Mouse (Mus musculus): ENCODE measurements around the gene Frat2. TPM values are rescaled to one million over a fixed set of nuclear protein-coding genes. Genes with fewer than 3 reads are reported as not detected.

Frat2 gene
- polyA plus RNA-seq (2017; shearing (Covaris generic)): 69.2 TPM

DNA sequence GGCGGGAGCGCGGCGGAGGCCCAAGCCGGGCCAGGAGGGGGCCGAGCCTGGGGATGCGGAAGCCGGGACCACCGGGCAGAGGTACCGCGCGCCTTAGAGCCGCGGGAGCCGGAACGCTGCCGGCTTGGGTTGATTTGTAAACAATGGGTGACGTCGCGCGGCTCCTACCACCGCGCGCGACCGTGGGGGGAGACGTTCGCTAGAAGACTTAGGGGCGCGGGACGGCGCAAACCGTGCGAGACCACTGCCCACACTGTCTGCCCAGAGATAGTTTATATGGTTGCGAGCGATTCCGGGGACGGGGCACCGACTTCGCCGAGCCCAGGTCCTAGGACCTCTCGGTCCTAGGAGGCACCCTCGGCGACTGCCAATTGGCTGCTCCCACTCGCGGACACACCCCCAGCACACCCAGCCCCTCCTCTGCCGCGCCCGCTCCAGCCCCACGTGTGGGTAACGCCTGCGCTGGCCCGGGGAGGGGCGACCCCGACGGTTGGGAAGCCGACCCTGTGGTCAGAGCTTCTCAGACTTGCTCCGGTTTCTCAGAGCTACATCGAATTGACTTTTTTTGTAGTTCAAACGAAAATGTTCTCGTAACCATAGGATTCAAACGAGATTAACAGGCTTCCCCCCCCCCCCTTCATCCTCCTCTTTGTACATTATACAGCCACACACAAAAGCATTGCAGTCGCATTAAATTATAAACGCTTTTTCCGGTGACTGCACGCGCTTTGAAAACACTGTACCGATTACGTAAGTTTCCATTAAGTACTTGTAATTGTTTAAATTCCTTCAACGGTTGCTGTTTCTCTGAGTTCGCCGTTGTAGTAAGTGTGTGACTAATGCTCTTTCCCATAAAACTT, at the start of gene Frat2:
Gene Frat2 (minus strand): TSS at position 141 of the 860 bp plus-strand sequence.

DNA sequence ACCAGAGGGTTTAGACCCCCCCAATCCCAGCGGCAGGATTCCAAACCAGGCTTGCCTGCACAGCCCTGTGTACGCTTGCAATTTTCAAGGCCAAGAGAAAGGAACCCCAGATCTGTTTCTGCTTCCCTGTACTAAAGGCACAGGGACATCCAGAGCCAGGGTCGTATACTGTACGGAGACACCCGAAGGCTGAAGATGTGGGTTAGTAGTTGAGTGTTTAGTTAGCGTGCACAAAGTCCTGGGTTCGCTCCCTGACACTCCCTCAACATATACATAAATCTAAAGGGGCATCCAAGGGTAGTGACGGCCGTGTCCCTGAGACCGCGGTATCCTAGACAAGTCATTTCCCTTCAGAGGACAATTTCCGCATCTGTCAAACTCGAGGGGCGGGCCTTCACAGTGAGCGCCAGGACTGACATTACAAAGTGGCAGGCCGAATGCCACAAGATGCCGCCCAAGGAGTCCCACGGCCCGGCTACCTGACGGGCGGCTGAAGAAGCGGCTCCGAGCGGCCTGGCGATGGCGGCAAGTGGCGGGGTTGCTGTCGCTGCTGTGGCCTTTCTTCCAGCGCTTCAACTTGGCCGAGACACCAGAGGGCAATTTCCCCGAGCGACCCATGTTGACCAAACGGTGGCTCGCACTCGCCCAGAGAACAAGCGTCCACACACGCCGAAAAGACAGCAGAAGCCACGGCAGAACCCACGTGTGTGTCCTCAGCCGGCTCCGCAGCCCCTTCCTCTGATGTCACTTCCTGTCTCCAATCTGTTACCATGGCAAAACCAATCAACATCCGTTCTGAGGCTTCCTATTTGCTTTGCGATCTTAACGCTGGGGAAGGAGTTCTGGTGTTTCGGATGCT, 47.8 kb upstream of the Frat2 start, which contains the start of gene Rrp12:
Gene Rrp12 (minus strand): TSS at position 714 of the 859 bp plus-strand sequence.

DNA sequence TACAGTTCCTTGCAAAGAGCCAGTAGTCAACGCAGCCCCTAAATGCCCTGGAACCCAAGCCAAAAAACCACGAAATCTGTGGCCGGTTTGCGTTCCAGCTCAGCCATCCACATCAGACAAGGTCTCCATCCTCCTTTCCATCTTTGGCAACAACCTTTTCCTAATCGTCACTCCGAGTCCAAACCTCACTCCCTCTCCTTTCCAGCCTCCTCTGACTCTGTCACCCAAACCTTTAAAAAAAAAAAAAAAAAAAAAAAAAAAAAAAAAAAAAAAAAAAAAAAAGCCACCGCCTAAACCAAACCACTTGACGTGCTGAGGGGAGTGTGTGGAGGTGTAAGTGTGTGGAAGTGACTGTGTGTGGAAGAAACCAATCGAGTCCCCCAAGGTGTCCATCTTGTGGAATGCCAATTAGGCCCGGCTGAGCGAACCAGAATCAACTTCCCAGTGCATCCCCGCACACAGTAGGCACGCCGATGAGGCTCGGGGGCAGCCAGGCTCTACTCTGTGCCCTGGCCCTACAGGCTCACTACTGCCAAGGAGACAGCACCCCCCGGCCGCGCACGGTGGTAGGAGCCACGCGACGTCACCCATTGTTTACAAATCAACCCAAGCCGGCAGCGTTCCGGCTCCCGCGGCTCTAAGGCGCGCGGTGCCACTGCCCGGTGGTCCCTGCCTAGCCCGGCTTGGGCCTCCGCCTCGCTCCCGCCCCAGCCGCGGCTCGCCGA, 18.4 kb downstream of the Frat2 start, which contains the start of gene Frat1:
Gene Frat1 (plus strand): TSS at position 590 of the 725 bp plus-strand sequence.

DNA sequence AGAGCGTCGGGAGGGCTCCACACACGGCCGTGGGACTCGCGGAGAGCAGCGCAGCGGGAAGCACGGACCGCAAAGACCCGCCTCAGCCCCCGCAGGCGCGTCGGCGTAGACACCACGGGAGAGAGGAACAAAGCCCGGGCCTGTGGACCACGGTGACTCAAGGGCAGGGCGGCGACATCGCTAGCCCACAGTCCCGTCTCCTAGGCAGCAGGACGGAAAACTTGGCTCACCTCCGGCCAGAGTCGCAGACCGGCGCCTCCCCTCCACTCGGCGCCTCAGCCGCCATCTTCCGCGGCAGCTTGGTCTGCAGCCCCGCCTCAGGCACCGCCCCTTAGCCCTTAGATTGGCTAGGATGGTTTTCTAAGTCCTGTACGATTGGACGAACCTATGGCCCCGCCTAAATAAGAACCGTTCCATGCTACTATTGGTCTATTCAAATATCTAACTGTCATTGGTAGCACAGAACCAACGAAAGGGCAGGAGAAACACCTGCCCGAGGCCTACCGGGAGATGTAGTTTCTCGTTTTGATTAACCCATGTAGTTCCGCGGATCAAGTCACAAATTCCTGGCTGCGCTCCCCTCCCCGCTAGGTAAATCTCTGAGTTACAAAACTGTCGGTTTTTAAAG, 46.1 kb downstream of the Frat2 start, which contains the start of gene Arhgap19:
Gene Arhgap19 (minus strand): TSS at position 306 of the 628 bp plus-strand sequence.

Other genes starting within 250 kb of the Frat2 start
- 0.11 TPM for gene Slit1, start 104.5 kb downstream of the Frat2 start, polyA plus RNA-seq (2017; shearing (Covaris generic))
- gene Arhgap19, start 46.1 kb downstream of the Frat2 start, polyA plus RNA-seq (2017; shearing (Covaris generic)): 1.9 TPM
- gene Frat1, start 18.2 kb downstream of the Frat2 start, polyA plus RNA-seq (2017; shearing (Covaris generic)): 5.5 TPM
- gene Rrp12, start 48.0 kb upstream of the Frat2 start, polyA plus RNA-seq (2017; shearing (Covaris generic)): 30.7 TPM
- 146 TPM for gene Pgam1, start 63.8 kb upstream of the Frat2 start, polyA plus RNA-seq (2017; shearing (Covaris generic))
- gene Exosc1, start 85.3 kb upstream of the Frat2 start, polyA plus RNA-seq (2017; shearing (Covaris generic)): 64.2 TPM
- 35.3 TPM for gene Zdhhc16, start 85.3 kb upstream of the Frat2 start, polyA plus RNA-seq (2017; shearing (Covaris generic))
- 59.3 TPM for gene Mms19, start 133.0 kb upstream of the Frat2 start, polyA plus RNA-seq (2017; shearing (Covaris generic))
- 4.7 TPM for gene Ubtd1, start 133.6 kb upstream of the Frat2 start, polyA plus RNA-seq (2017; shearing (Covaris generic))
- gene Ankrd2, start 187.9 kb upstream of the Frat2 start, polyA plus RNA-seq (2017; shearing (Covaris generic)): not detected
- gene Hoga1, start 197.5 kb upstream of the Frat2 start, polyA plus RNA-seq (2017; shearing (Covaris generic)): 0.23 TPM
- gene 4933411K16Rik, start 204.1 kb upstream of the Frat2 start, polyA plus RNA-seq (2017; shearing (Covaris generic)): not detected
- 0.69 TPM for gene Morn4, start 238.2 kb upstream of the Frat2 start, polyA plus RNA-seq (2017; shearing (Covaris generic))
- gene Pi4k2a, start 242.3 kb upstream of the Frat2 start, polyA plus RNA-seq (2017; shearing (Covaris generic)): 59.8 TPM

Data from effector memory CD4-positive, alpha-beta T cell, adult 7 months (primary cell).